Comparison of ENCODE assay signal across 28 mouse cellular contexts in the genomic region with DNA sequence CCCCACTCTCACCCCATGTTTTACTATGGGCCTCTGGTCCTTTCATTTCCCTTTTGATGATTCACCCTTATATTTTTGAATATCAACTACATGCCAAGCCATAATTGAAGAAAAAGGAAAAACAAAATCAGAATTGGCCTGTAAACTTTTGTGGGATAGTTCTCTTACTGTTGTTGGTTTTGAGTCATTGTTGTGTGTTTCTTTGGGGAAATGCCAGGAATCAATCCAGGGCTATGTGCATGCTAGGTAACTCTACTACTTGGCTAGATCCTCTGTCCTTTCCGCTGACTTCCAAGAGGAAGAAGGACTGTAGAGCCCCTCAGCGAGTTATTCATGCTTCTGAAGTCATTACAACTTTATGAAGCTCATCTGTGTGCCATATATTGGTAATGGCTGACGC.
"Had no signal": no experiment of that assay in that cellular context is flagged by ENCODE, and none has a peak within 500 bp of the region (broad histone marks: within the 10 kb centered on the region; RNA-seq: fewer than 3 reads in every experiment).

No protein-coding gene starts in this region.

- H3K36me3 ChIP-seq: heart, embryonic 13.5 days; heart, embryonic 15.5 days; hindbrain, embryonic 10.5 days; hindbrain, embryonic 13.5 days; hindbrain, embryonic 15.5 days; intestine, embryonic 15.5 days; kidney, embryonic 15.5 days; limb, embryonic 10.5 days; limb, embryonic 12.5 days; liver, embryonic 13.5 days; liver, embryonic 15.5 days had no signal

- H3K4me1 ChIP-seq: hindbrain, embryonic 10.5 days; hindbrain, embryonic 13.5 days; hindbrain, embryonic 15.5 days; intestine, embryonic 15.5 days; limb, embryonic 10.5 days; limb, embryonic 12.5 days had no signal

- H3K27me3 ChIP-seq: heart, embryonic 13.5 days; heart, embryonic 15.5 days; hindbrain, embryonic 13.5 days; hindbrain, embryonic 15.5 days; intestine, embryonic 15.5 days; kidney, embryonic 15.5 days; limb, embryonic 12.5 days; liver, embryonic 13.5 days; liver, embryonic 15.5 days had no signal

- ATAC-seq: hindbrain, postnatal 0 days; intestine, embryonic 15.5 days; liver, postnatal 0 days had no signal

- H3K4me3 ChIP-seq: gastrocnemius, adult 2 months; heart, adult 2 months; heart, embryonic 13.5 days; heart, embryonic 15.5 days; hindbrain, embryonic 10.5 days; hindbrain, embryonic 13.5 days; hindbrain, embryonic 15.5 days; intestine, embryonic 15.5 days; kidney, embryonic 15.5 days; layer of hippocampus, adult 2 months; left cerebral cortex, adult 2 months; limb, embryonic 10.5 days; limb, embryonic 12.5 days; liver, embryonic 13.5 days; liver, embryonic 15.5 days had no signal

- H3K4me2 ChIP-seq: heart, embryonic 11.5 days; heart, embryonic 13.5 days; heart, embryonic 15.5 days; hindbrain, embryonic 13.5 days; hindbrain, embryonic 15.5 days; intestine, embryonic 15.5 days; kidney, embryonic 15.5 days; limb, embryonic 12.5 days; liver, embryonic 11.5 days; liver, embryonic 13.5 days; liver, embryonic 15.5 days had no signal

- DNase-seq: gastrocnemius, adult 2 months; gastrocnemius, postnatal 10 days; gastrocnemius, postnatal 25 days; heart, adult 2 months; heart, postnatal 4 days; kidney, adult 11 months; kidney, adult 2 months; kidney, adult 9 months; kidney, postnatal 14 days; kidney, postnatal 36 days; liver; liver, embryonic 13.5 days; liver, postnatal 0 days had no signal

- H3K27ac ChIP-seq: gastrocnemius, adult 2 months; heart, adult 2 months; heart, embryonic 13.5 days; heart, embryonic 15.5 days; hindbrain, embryonic 10.5 days; hindbrain, embryonic 13.5 days; hindbrain, embryonic 15.5 days; hindbrain, postnatal 0 days; intestine, embryonic 15.5 days; layer of hippocampus, adult 2 months; left cerebral cortex, adult 2 months; limb, embryonic 10.5 days; limb, embryonic 12.5 days; liver, embryonic 13.5 days; liver, embryonic 15.5 days had no signal

- H3K9ac ChIP-seq: heart, embryonic 13.5 days; heart, embryonic 15.5 days; hindbrain, embryonic 13.5 days; hindbrain, embryonic 15.5 days; intestine, embryonic 15.5 days; kidney, embryonic 15.5 days; limb, embryonic 12.5 days; liver, embryonic 13.5 days; liver, embryonic 15.5 days; liver, postnatal 0 days had no signal

- H3K9me3 ChIP-seq: heart, embryonic 13.5 days; heart, embryonic 15.5 days; hindbrain, embryonic 10.5 days; hindbrain, embryonic 13.5 days; hindbrain, embryonic 15.5 days; intestine, embryonic 15.5 days; kidney, embryonic 15.5 days; limb, embryonic 10.5 days; limb, embryonic 12.5 days; liver, embryonic 13.5 days; liver, embryonic 15.5 days had no signal
